Mouse (Mus musculus): ENCODE data around the gene Col6a2.

DNA sequence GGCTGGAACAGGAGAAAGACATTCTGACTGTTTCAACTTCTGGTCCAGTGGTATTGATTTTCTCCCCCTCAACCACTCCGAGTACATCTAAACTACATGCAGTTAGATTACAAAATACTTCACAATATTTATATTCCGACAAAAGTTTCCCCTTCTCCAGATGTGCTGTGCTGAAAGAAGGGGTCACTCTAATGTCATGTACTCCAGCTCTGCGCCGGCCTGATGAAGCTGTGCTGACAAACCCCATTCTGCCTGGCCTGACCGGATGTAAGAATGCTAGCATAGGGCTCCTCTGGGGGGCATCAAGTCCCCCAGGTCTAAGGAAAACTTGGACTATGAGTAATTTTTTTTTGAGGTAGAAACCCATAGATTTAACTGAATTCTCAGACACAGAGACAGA, 4.3 kb upstream of the Col6a2 start:
- TF ChIP-seq CTCF (IDR thresholded peaks at IDR 0.05; ENCODE audit: borderline replicate concordance, insufficient read depth, low read length) (no peak), POLR2A (IDR thresholded peaks at IDR 0.05; ENCODE audit: low read depth, low read length) (no peak)

All from embryonic fibroblast, embryonic 13.5 days (primary cell).